Mouse (Mus musculus) hematopoietic multipotent progenitor cell, adult 10-12 weeks (in vitro differentiated cells): ENCODE results near the gene 4933407L21Rik. TPM values are rescaled to one million over a fixed set of nuclear protein-coding genes. Genes with fewer than 3 reads are reported as not detected.

ENCODE experiments used
- polyA plus RNA-seq: library from polyadenylated mRNA; stranded (reverse); fragments of >175 nt; gene quantifications from 2 replicates; pipeline ENCODE4 v1.2.3, GENCODE M21; 2012; ENCODE audit warnings: low replicate concordance

Gene 4933407L21Rik
- not detected in 2 replicates for polyA plus RNA-seq

GRCm38 (mm10) chr1:85928057-85928687 is at the start of gene 4933407L21Rik:
4933407L21Rik (plus strand) TSS chr1:85928483.

DNA sequence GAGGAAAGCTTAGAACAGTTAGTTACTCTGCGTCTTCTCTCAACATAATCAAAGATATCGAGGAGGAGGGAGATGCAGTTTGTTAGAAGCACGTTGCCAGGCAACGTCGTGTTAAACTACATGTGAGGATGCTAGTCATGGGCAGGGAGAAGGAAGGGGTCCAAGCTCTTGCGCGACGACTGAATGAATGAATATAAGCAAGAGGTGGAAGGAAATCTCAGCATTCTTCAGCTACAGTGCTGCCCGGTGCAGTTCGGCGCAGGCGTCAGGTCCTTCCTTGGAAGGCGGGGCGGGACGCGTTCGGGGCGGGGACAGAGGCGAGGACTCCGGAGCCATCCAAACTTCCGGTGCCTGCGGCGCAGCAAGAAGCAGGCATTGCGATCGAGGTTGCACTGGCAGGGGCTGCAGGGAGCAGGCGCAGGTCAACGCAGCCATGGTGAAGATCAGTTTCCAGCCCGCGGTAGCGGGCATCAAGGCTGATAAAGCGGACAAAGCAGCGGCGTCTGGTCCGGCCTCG is 34.0 kb upstream of the 4933407L21Rik start, which contains the start of gene Itm2c:
TSS of gene Itm2c (plus strand) at position 51 of the 517 bp plus-strand sequence.

GRCm38 (mm10) chr1:85960873-85961272 is 32.6 kb downstream of the 4933407L21Rik start, which contains the start of gene Gpr55:
Gpr55 (minus strand) TSS chr1:85961007.

Other genes with a start within 250 kb of the 4933407L21Rik start
- 13.9 and 66.2 TPM in 2 replicates for gene A630001G21Rik, start 149.8 kb upstream of the 4933407L21Rik start, polyA plus RNA-seq
- 25.9 and 47.1 TPM in 2 replicates for gene Cab39, start 135.0 kb upstream of the 4933407L21Rik start, polyA plus RNA-seq
- 109 and 112 TPM in 2 replicates for gene Itm2c, start 34.2 kb upstream of the 4933407L21Rik start, polyA plus RNA-seq
- gene Gpr55, start 32.5 kb downstream of the 4933407L21Rik start, polyA plus RNA-seq: 1.9 and 2.2 TPM in 2 replicates
- not detected in 2 replicates for gene Spata3, start 88.3 kb downstream of the 4933407L21Rik start, polyA plus RNA-seq
- gene 2810459M11Rik, start 117.4 kb downstream of the 4933407L21Rik start, polyA plus RNA-seq: not detected in 2 replicates
- 3.8 and 13.3 TPM in 2 replicates for gene Psmd1, start 135.9 kb downstream of the 4933407L21Rik start, polyA plus RNA-seq
- gene Htr2b, start 183.5 kb downstream of the 4933407L21Rik start, polyA plus RNA-seq: not detected in 2 replicates
- 0.97 and 8.5 TPM in 2 replicates for gene Gm21972, start 205.2 kb downstream of the 4933407L21Rik start, polyA plus RNA-seq
- 1.1 and 2.3 TPM in 2 replicates for gene Armc9, start 226.3 kb downstream of the 4933407L21Rik start, polyA plus RNA-seq